ENCODE assay signal across 8 mouse cellular contexts in genomic region chr15:8097853-8098252, GRCm38 (mm10). TPM values are rescaled to one million over a fixed set of nuclear protein-coding genes. Genes with fewer than 3 reads are reported as not detected.
DNase-seq lines count a peak whose midpoint lies in the region; ATAC-seq lines count a peak whose summit lies in the region.

No protein-coding gene starts in this region.

- 0 out of 2 replicates have a peak, but pooled peaks cover 3% of the 10 kb centered on the region for H3K4me1 ChIP-seq in embryonic facial prominence, embryonic 15.5 days
- H3K4me1 ChIP-seq in heart, embryonic 15.5 days (replicated peaks) = peaks cover 4% of the 10 kb centered on the region
- peaks cover 4% of the 10 kb centered on the region for H3K4me1 ChIP-seq in lung, embryonic 15.5 days
- H3K4me1 ChIP-seq in neural tube, embryonic 15.5 days = peaks cover 4% of the 10 kb centered on the region

- no peak overlapping the region for H3K9ac ChIP-seq in embryonic facial prominence, embryonic 15.5 days
- H3K9ac ChIP-seq in heart, embryonic 15.5 days = no peak overlapping the region
- H3K9ac ChIP-seq in lung, embryonic 15.5 days = no peak overlapping the region
- no peak overlapping the region for H3K9ac ChIP-seq in neural tube, embryonic 15.5 days (replicated peaks)

- peak; percentile 92 for DNase-seq in ES-CJ7 (ENCODE audit: low read depth, low spot score)
- peak; percentile 28 for DNase-seq in adrenal gland, postnatal 25 days
- peak; percentile 45 for DNase-seq in kidney, postnatal 14 days
- DNase-seq in thymus, postnatal 10 days (ENCODE audit: low spot score in 2 of 2) = peak; percentile 68 to 78

- peak overlapping the region; percentile 18 for H3K4me3 ChIP-seq in embryonic facial prominence, embryonic 15.5 days (replicated peaks)
- H3K4me3 ChIP-seq in heart, embryonic 15.5 days = peak overlapping the region; percentile 26
- peak overlapping the region; percentile 28 for H3K4me3 ChIP-seq in lung, embryonic 15.5 days
- H3K4me3 ChIP-seq in neural tube, embryonic 15.5 days (replicated peaks) = no peak overlapping the region; the same call in 1 of the 2 replicates

- no peak overlapping the region for H3K27ac ChIP-seq in embryonic facial prominence, embryonic 15.5 days (replicated peaks)
- no peak overlapping the region for H3K27ac ChIP-seq in heart, embryonic 15.5 days
- H3K27ac ChIP-seq in lung, embryonic 15.5 days = no peak overlapping the region
- H3K27ac ChIP-seq in neural tube, embryonic 15.5 days (replicated peaks) = no peak overlapping the region

- no peak for ATAC-seq in embryonic facial prominence, embryonic 15.5 days (ENCODE audit: insufficient number of reproducible peaks, low FRiP score, low TSS enrichment, low read depth)
- ATAC-seq in heart, embryonic 15.5 days (replicated peaks; ENCODE audit: insufficient number of reproducible peaks, insufficient read depth, low FRiP score, low read depth) = no peak
- no peak; the same call in 1 of the 2 replicates for ATAC-seq in lung, embryonic 15.5 days (ENCODE audit: borderline replicate concordance, extremely low read depth, low FRiP score, low TSS enrichment)
- ATAC-seq in neural tube, embryonic 15.5 days (ENCODE audit: low FRiP score) = no peak

- H3K4me2 ChIP-seq in embryonic facial prominence, embryonic 15.5 days (replicated peaks) = peak overlapping the region; percentile 27; the same call in 1 of the 2 replicates
- H3K4me2 ChIP-seq in heart, embryonic 15.5 days = peak overlapping the region; percentile 36
- peak overlapping the region; percentile 59 for H3K4me2 ChIP-seq in lung, embryonic 15.5 days
- peak overlapping the region; percentile 62 for H3K4me2 ChIP-seq in neural tube, embryonic 15.5 days

- no peaks in the 10 kb centered on the region for H3K9me3 ChIP-seq in embryonic facial prominence, embryonic 15.5 days (replicated peaks)
- no peaks in the 10 kb centered on the region for H3K9me3 ChIP-seq in heart, embryonic 15.5 days (replicated peaks)
- no peaks in the 10 kb centered on the region for H3K9me3 ChIP-seq in lung, embryonic 15.5 days
- no peaks in the 10 kb centered on the region; the same call in 1 of the 2 replicates for H3K9me3 ChIP-seq in neural tube, embryonic 15.5 days (replicated peaks)

- H3K27me3 ChIP-seq in embryonic facial prominence, embryonic 15.5 days = no peaks in the 10 kb centered on the region
- H3K27me3 ChIP-seq in heart, embryonic 15.5 days = no peaks in the 10 kb centered on the region
- H3K27me3 ChIP-seq in lung, embryonic 15.5 days = no peaks in the 10 kb centered on the region
- H3K27me3 ChIP-seq in neural tube, embryonic 15.5 days (replicated peaks) = no peaks in the 10 kb centered on the region

- H3K36me3 ChIP-seq in embryonic facial prominence, embryonic 15.5 days = peaks cover 15% of the 10 kb centered on the region
- H3K36me3 ChIP-seq in heart, embryonic 15.5 days = peaks cover 21% of the 10 kb centered on the region
- peaks cover 14% of the 10 kb centered on the region; the same call in 1 of the 2 replicates for H3K36me3 ChIP-seq in lung, embryonic 15.5 days
- H3K36me3 ChIP-seq in neural tube, embryonic 15.5 days = peaks cover 25% of the 10 kb centered on the region

- WGBS in embryonic facial prominence, embryonic 15.5 days = 26% methylated on average over 7 of the region's 7 CpGs
- 20% methylated on average over 7 of the region's 7 CpGs for WGBS in heart, embryonic 15.5 days
- 20% methylated on average over 7 of the region's 7 CpGs for WGBS in lung, embryonic 15.5 days
- WGBS in neural tube, embryonic 15.5 days = 27% methylated on average over 7 of the region's 7 CpGs

RNA-seq across cellular contexts. Expression of gene Wdr70, which starts 1.2 kb away (rescaled TPM):
- 32.0 and 35.8 TPM in 2 replicates for total RNA-seq in adrenal gland, postnatal 25 days (2021)
- polyA plus RNA-seq in embryonic facial prominence, embryonic 15.5 days (2015; fragmentation: Nextera tagmentation; extraction: Ambion mirVana) = 55.5 and 57.6 TPM in 2 replicates
- 34.0 and 39.3 TPM in 2 replicates for polyA plus RNA-seq in heart, embryonic 15.5 days (2015; fragmentation: Nextera tagmentation; extraction: Ambion mirVana)
- 54.1 and 59.0 TPM in 2 replicates for polyA plus RNA-seq in lung, embryonic 15.5 days (2015; fragmentation: Nextera tagmentation; extraction: Ambion mirVana)
- 61.6 and 64.8 TPM in 2 replicates for polyA plus RNA-seq in neural tube, embryonic 15.5 days (2015; fragmentation: Nextera tagmentation; extraction: Ambion mirVana)

RNA-seq across cellular contexts. Expression of gene Nup155, which starts 11.2 kb away (rescaled TPM):
- total RNA-seq in adrenal gland, postnatal 25 days (2021) = 20.8 and 26.5 TPM in 2 replicates
- 12.3 and 14.9 TPM in 2 replicates for polyA plus RNA-seq in embryonic facial prominence, embryonic 15.5 days (2015; fragmentation: Nextera tagmentation; extraction: Ambion mirVana)
- 8.6 and 10.5 TPM in 2 replicates for polyA plus RNA-seq in heart, embryonic 15.5 days (2015; fragmentation: Nextera tagmentation; extraction: Ambion mirVana)
- polyA plus RNA-seq in lung, embryonic 15.5 days (2015; fragmentation: Nextera tagmentation; extraction: Ambion mirVana) = 17.8 and 18.5 TPM in 2 replicates
- 8.0 and 10.4 TPM in 2 replicates for polyA plus RNA-seq in neural tube, embryonic 15.5 days (2015; fragmentation: Nextera tagmentation; extraction: Ambion mirVana)

Comparison
In these comparisons a context has a peak if more than half of its experiments do, and no peak if none do; other contexts are left out.
1. DNase-seq: peak in every context shown above with its lines; median percentile 92 in ES-CJ7; 73 in thymus, postnatal 10 days; 45 in kidney, postnatal 14 days; 28 in adrenal gland, postnatal 25 days.